17 mouse cellular contexts compared by ENCODE assay signal in genomic region chr3:123285649-123286048, GRCm38 (mm10). TPM values are rescaled to one million over a fixed set of nuclear protein-coding genes. Genes with fewer than 3 reads are reported as not detected.
"Had no signal": no experiment of that assay in that cellular context is flagged by ENCODE, and none has a peak within 500 bp of the region (broad histone marks: within the 10 kb centered on the region; RNA-seq: fewer than 3 reads in every experiment).

No protein-coding gene starts in this region.

- H3K9me3 ChIP-seq: intestine, embryonic 15.5 days; kidney, embryonic 15.5 days; limb, embryonic 12.5 days; liver, embryonic 13.5 days had no signal

- H3K4me2 ChIP-seq: intestine, embryonic 15.5 days; kidney, embryonic 15.5 days; limb, embryonic 12.5 days; liver, embryonic 13.5 days; midbrain, embryonic 13.5 days had no signal

- ATAC-seq: intestine, embryonic 15.5 days; midbrain, embryonic 13.5 days; midbrain, embryonic 16.5 days had no signal

- H3K27me3 ChIP-seq: intestine, embryonic 15.5 days; kidney, embryonic 15.5 days; limb, embryonic 12.5 days; liver, embryonic 13.5 days; midbrain, embryonic 13.5 days had no signal

- DNase-seq: kidney, adult 11 months; kidney, adult 8-10 months; kidney, postnatal 10 days; kidney, postnatal 36 days; layer of hippocampus, postnatal 36 days; liver, embryonic 13.5 days; lung, adult 2 months; lung, postnatal 14 days; thymus, postnatal 25 days had no signal

- H3K36me3 ChIP-seq: midbrain, embryonic 13.5 days had no signal

- H3K27ac ChIP-seq: intestine, embryonic 15.5 days; kidney, embryonic 15.5 days; left cerebral cortex, adult 2 months; limb, embryonic 12.5 days; liver, embryonic 13.5 days; macrophage; midbrain, embryonic 13.5 days had no signal

- H3K4me3 ChIP-seq: intestine, embryonic 15.5 days; kidney, embryonic 15.5 days; left cerebral cortex, adult 2 months; limb, embryonic 12.5 days; liver, embryonic 13.5 days; midbrain, embryonic 13.5 days had no signal

- H3K9ac ChIP-seq: intestine, embryonic 15.5 days; kidney, embryonic 15.5 days; limb, embryonic 12.5 days; liver, embryonic 13.5 days; midbrain, embryonic 13.5 days had no signal

- H3K4me1 ChIP-seq: kidney, embryonic 15.5 days; midbrain, embryonic 13.5 days had no signal

RNA-seq across cellular contexts. Expression of gene Synpo2, which starts 49.7 kb away (rescaled TPM):
- total RNA-seq: monocyte, adult 5-6 weeks had no signal
